Mouse (Mus musculus) kidney, embryonic 16.5 days (tissue): ENCODE measurements around the gene Edar. TPM values are rescaled to one million over a fixed set of nuclear protein-coding genes. Genes with fewer than 3 reads are reported as not detected.

Experiments
- ATAC-seq: fragments of 200-750 bp; cut with Nextera tagmentation; 2 replicates; pipeline ENCODE4 v1.8.0; 2017; ENCODE audit warnings: moderate TSS enrichment; ENCODE audit not compliant: low FRiP score, low TSS enrichment
- H3K27ac ChIP-seq: fragments of 300-500 bp; sonication (generic); 2 replicates; pipeline ENCODE4 v1.5.1; 2014; ENCODE audit warnings: low read length
- H3K27me3 ChIP-seq: fragments of 300-500 bp; sonication (generic); 2 replicates; pipeline ENCODE4 v1.6.1; 2014; ENCODE audit warnings: low read length, control low read depth, mixed read lengths; ENCODE audit not compliant: insufficient read depth
- H3K36me3 ChIP-seq: fragments of 300-500 bp; sonication (generic); 2 replicates; pipeline ENCODE4 v1.6.1; 2014; ENCODE audit warnings: low read length, control low read depth, mixed read lengths; ENCODE audit not compliant: insufficient read depth
- H3K4me1 ChIP-seq: fragments of 300-500 bp; sonication (generic); 2 replicates; pipeline ENCODE4 v1.6.1; 2014; ENCODE audit warnings: low read length, control low read depth, mixed read lengths; ENCODE audit not compliant: insufficient read depth
- H3K4me2 ChIP-seq: fragments of 300-500 bp; sonication (generic); replicated peaks from 2 replicates; pipeline ENCODE4 v1.6.1; 2014; ENCODE audit warnings: low read depth, low read length
- H3K4me3 ChIP-seq: fragments of 300-500 bp; sonication (generic); 2 replicates; pipeline ENCODE4 v1.5.1; 2014; ENCODE audit warnings: mild to moderate bottlenecking, low read length
- H3K9ac ChIP-seq: fragments of 300-500 bp; sonication (generic); replicated peaks from 2 replicates; pipeline ENCODE4 v1.6.1; 2014; ENCODE audit warnings: low read length
- H3K9me3 ChIP-seq: fragments of 300-500 bp; sonication (generic); 2 replicates; pipeline ENCODE4 v1.6.1; 2016; ENCODE audit warnings: low read length, control low read depth
- WGBS: fragments of 180-500 bp; shearing (Covaris S2); extraction: QIAGEN DNeasy Blood & Tissue Kit; methylation state at CpG from one replicate; pipeline ENCODE4 v1.1.7; 2014; 5-methylcytosine and 5-hydroxymethylcytosine counted together
- polyA plus RNA-seq: library from polyadenylated mRNA; unstranded; fragments of >200 nt; fragmentation: Nextera tagmentation; extraction: Ambion mirVana; gene quantifications from 2 replicates; pipeline ENCODE4 v1.2.1, GENCODE M21; 2015

The Edar gene
- polyA plus RNA-seq, 1 experiment from 2014 or later, result 0.40 TPM

DNA sequence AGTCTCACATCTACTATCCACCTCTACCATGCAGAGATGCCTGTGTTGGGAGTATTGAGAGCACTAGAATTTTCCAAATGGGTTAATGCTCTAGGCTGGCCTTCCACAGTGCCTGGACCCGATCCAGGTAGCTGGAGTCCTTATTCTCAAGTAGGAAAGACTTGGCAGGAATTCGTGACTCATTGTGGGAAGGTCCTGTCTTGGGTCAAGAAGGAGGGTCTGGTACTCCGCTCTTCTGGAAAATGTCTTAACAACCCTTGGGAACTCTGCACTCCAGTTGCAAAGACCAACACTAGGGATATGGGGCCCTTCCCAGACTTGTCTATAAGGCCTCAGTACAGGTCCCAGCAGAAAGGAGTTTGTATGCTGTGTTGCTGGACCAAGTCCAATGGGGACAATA is 66.6 kb downstream of the Edar start:
- Histone ChIP-seq H3K4me2 (no peak overlapping the region), H3K27me3 (no peaks in the 10 kb centered on the region), H3K4me1 (peaks cover 4% of the 10 kb centered on the region; the same call in 1 of the 2 replicates), H3K4me3 (no peak overlapping the region), H3K27ac (no peak overlapping the region), H3K9ac (no peak overlapping the region), H3K9me3 (no peaks in the 10 kb centered on the region), H3K36me3 (no peaks in the 10 kb centered on the region)
- 77% methylated on average over 3 of the region's 3 CpGs for WGBS
- ATAC-seq, result no peak

DNA sequence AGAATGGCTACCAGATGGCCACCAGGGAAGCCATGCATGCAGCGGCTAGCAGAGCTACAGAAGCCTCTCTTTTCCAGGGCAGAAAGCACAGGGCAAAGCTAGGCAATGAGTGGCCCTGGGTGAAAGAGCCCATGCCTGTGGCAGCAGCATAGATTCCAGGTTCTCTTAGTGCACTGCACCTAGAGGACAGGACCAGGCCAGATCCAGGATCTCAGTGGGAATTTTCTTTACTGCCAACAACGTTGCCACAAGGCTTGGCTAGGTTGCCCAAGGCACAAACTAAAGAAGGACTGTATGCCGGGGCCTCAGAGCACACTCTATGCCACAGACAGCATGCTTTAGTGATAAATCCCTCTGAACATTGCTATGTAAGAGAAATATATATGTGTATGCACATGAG is 69.1 kb downstream of the Edar start:
- Histone ChIP-seq H3K4me2 (no peak overlapping the region), H3K4me1 (peaks cover 4% of the 10 kb centered on the region; the same call in 1 of the 2 replicates), H3K4me3 (no peak overlapping the region), H3K27ac (no peak overlapping the region), H3K9me3 (no peaks in the 10 kb centered on the region), H3K27me3 (no peaks in the 10 kb centered on the region), H3K9ac (no peak overlapping the region), H3K36me3 (no peaks in the 10 kb centered on the region)
- 89% methylated on average over 3 of the region's 3 CpGs for WGBS
- ATAC-seq, result no peak

DNA sequence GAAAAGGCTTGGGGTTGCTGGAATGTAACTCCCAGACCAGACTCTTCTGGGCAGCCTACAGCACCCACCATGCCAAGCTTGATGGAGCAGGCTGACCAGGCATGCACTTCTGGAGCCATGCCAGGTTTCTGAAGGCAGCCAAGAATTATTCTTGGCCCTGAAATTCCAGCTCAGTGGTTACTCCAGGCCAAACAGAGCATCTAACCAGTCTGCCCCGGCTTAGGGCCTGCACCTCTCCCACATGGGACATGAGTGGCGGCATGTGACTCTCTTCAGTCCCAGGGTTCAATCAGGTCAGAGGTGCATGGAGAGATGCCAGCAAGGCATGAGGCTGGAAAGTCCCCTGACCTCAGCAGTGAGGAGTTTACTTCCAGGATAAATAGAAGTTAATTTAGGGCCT is 70.7 kb downstream of the Edar start:
- peak; percentile 96 for ATAC-seq
- H3K9me3 ChIP-seq, result no peaks in the 10 kb centered on the region
- no peak overlapping the region for H3K4me2 ChIP-seq
- H3K4me1 ChIP-seq, result peaks cover 4% of the 10 kb centered on the region; the same call in 1 of the 2 replicates
- no peaks in the 10 kb centered on the region for H3K36me3 ChIP-seq
- no peak overlapping the region for H3K4me3 ChIP-seq
- peak overlapping the region; percentile 54 for H3K27ac ChIP-seq
- WGBS, result 19% methylated on average over 2 of the region's 2 CpGs
- H3K9ac ChIP-seq, result no peak overlapping the region
- H3K27me3 ChIP-seq, result no peaks in the 10 kb centered on the region

DNA sequence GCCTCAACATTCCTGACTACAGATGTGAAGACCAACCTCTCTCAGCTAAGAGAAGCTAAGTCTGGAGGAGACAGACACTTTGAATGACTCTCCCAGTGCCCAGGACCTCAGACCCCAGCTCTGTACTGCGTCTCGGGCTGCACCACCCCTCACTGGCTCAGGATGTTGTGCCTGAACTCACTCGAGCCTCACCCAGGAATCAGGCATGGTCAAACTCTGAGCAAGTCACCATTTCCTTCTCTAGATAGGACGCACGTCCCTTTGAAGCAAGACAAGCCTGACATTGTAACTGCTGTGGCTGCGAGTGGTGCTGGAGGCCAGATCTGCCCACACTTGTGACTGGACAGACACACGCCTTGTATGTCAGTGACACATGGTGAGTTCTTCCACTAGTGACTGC is 73.5 kb downstream of the Edar start:
- H3K4me1 ChIP-seq, result peaks cover 4% of the 10 kb centered on the region; the same call in 1 of the 2 replicates
- H3K36me3 ChIP-seq, result no peaks in the 10 kb centered on the region
- H3K4me2 ChIP-seq, result no peak overlapping the region
- no peaks in the 10 kb centered on the region for H3K27me3 ChIP-seq
- no peak for ATAC-seq
- H3K9me3 ChIP-seq, result no peaks in the 10 kb centered on the region
- WGBS, result 64% methylated on average over 7 of the region's 7 CpGs
- H3K9ac ChIP-seq, result no peak overlapping the region
- H3K4me3 ChIP-seq, result no peak overlapping the region
- no peak overlapping the region for H3K27ac ChIP-seq

DNA sequence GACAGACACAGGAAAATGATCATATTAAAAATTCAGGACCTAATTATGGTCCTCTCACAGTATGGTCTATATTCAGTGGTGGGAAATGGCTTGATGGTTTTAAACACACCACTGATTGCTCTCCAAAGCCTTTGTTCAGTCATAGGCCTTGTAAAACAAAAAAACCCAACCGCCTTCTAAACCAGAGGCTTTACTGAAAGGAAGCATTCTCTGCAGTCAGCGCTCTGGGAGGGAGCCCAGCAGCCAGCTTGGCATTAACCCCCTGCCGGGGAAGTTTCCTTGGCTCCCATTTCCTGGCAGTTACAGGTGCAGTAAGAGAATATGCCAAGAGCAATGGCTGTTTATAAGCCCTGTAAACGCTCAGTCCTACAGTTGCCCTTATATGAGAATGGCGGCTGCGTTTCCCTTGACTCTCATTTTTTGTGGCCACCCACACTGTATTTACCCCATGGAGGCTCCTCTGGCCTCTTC is 74.0 kb downstream of the Edar start:
- H3K9me3 ChIP-seq, result no peaks in the 10 kb centered on the region
- H3K4me1 ChIP-seq, result peaks cover 4% of the 10 kb centered on the region; the same call in 1 of the 2 replicates
- WGBS, result 25% methylated on average over 6 of the region's 6 CpGs
- no peaks in the 10 kb centered on the region for H3K27me3 ChIP-seq
- no peak overlapping the region for H3K27ac ChIP-seq
- H3K4me3 ChIP-seq, result no peak overlapping the region
- H3K4me2 ChIP-seq, result no peak overlapping the region
- no peaks in the 10 kb centered on the region for H3K36me3 ChIP-seq
- ATAC-seq, result no peak
- no peak overlapping the region for H3K9ac ChIP-seq

DNA sequence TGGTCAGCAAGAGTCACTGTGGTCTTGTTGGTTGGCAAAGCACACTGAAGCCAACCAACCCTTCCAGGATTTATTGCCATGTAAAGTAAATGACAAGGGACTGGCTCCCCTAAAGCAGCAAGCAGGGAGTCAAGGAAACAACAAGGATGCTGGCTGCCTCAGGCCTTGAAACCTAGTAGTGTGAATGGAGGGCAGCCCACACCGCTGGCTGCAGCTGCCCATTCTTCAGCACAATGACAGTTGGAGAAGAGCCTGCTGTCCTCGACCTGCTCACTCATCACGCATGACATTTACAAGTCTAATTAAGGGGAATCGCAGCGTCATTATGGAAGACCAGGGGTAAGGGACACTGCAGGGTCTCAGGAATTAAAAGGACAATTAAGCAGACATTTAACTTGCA is 74.5 kb downstream of the Edar start:
- no peak overlapping the region for H3K4me2 ChIP-seq
- no peaks in the 10 kb centered on the region for H3K36me3 ChIP-seq
- 13% methylated on average over 5 of the region's 5 CpGs for WGBS
- no peaks in the 10 kb centered on the region for H3K9me3 ChIP-seq
- no peaks in the 10 kb centered on the region for H3K27me3 ChIP-seq
- no peak overlapping the region for H3K4me3 ChIP-seq
- no peak overlapping the region for H3K9ac ChIP-seq
- no peak overlapping the region for H3K27ac ChIP-seq
- ATAC-seq, result no peak
- H3K4me1 ChIP-seq, result peaks cover 4% of the 10 kb centered on the region; the same call in 1 of the 2 replicates

DNA sequence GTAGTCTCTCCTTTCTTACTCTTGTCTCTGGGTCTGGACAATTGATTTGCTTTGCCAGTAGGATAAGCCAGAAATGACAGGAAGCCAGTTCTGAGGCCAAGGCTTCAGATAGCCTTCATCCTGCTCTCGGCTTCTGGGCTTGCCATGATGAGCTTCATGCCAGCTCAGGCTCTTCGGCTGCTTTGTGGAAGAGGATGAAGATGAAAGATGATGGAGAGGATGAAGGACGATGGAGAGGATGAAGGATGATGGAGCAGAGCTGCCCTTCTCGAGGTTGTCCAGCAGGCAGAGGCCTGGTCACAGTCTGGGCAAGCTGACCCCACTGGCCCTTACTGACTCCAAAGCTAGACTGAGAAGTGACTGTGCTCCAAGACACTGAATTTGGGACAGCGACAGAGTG is 75.3 kb downstream of the Edar start:
- Histone ChIP-seq H3K9me3 (no peaks in the 10 kb centered on the region), H3K36me3 (no peaks in the 10 kb centered on the region), H3K9ac (no peak overlapping the region), H3K4me3 (no peak overlapping the region), H3K27ac (no peak overlapping the region), H3K4me2 (no peak overlapping the region), H3K27me3 (no peaks in the 10 kb centered on the region), H3K4me1 (peaks cover 4% of the 10 kb centered on the region; the same call in 1 of the 2 replicates)
- 90% methylated on average over 5 of the region's 5 CpGs for WGBS
- no peak for ATAC-seq

DNA sequence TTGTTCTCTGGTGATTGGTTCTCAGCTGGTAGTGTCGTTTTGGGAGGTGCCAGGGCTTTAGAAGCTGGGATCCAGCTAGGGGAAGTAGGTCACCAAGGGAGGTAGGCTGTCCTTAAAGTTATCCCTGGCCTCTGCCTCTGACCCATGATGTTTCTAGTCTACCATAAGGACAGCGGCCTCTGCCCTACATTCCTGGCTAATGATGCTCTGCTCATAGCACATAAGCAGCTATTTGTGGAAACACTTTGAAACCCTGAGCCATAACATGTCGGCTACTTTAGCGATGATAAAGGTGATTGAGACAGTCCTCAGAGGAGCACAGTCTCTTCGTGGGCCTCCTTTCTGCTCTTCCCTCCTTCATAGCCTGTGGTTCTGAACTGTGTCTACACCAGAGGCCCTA is 79.6 kb downstream of the Edar start:
- 70% methylated on average over 5 of the region's 5 CpGs for WGBS
- no peak for ATAC-seq
- Histone ChIP-seq H3K27ac (no peak overlapping the region), H3K4me1 (no peaks in the 10 kb centered on the region), H3K4me2 (no peak overlapping the region), H3K27me3 (no peaks in the 10 kb centered on the region), H3K9ac (no peak overlapping the region), H3K36me3 (no peaks in the 10 kb centered on the region), H3K9me3 (peaks cover 5% of the 10 kb centered on the region; the same call in 1 of the 2 replicates), H3K4me3 (no peak overlapping the region)

DNA sequence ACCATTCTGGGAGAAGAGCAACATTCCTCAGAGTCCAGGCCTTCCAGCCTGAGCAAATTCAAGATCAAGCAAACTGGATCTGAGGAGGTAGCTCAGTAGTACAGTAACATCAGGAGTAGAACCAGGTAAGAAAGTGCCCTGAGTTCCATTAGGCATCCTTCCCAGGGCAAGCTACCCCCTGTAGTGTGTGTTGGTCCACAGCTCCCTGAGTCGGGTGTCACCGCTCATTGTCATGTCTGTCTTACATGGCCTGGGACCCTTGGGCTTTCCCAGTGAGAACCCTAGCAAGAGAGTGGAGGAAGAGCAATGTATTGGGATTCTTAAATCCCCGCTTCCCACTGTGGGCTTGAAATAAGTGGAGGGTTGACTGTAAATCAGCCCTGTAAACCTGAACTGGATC is 80.3 kb downstream of the Edar start:
- H3K27ac ChIP-seq, result no peak overlapping the region
- 89% methylated on average over 3 of the region's 3 CpGs for WGBS
- no peak overlapping the region for H3K4me3 ChIP-seq
- no peak for ATAC-seq
- no peaks in the 10 kb centered on the region for H3K27me3 ChIP-seq
- no peak overlapping the region for H3K9ac ChIP-seq
- H3K36me3 ChIP-seq, result no peaks in the 10 kb centered on the region
- H3K4me2 ChIP-seq, result no peak overlapping the region
- peaks cover 5% of the 10 kb centered on the region; the same call in 1 of the 2 replicates for H3K9me3 ChIP-seq
- H3K4me1 ChIP-seq, result no peaks in the 10 kb centered on the region

DNA sequence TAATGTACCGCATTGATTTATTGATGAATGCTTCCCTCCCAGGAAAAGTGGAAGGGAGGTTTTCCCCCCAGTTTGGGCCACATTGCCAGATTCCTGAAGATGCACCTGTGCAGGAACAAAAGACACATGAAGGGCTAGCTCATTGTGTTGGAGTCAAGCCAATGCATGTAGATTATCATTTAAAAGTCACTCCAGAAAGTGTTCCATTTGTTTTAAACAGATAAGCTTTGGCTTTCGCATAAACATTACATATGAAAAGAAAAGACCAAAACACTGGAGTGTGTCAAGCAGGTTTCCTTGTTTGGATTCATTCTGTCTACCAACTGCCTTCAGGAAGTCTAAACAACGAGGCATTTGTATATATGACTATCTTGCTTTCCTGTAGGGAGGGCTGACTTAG is 81.0 kb downstream of the Edar start:
- H3K4me1 ChIP-seq, result no peaks in the 10 kb centered on the region
- no peak overlapping the region for H3K27ac ChIP-seq
- H3K27me3 ChIP-seq, result no peaks in the 10 kb centered on the region
- no peaks in the 10 kb centered on the region for H3K36me3 ChIP-seq
- H3K9ac ChIP-seq, result no peak overlapping the region
- ATAC-seq, result no peak
- peaks cover 5% of the 10 kb centered on the region; the same call in 1 of the 2 replicates for H3K9me3 ChIP-seq
- 72% methylated on average over 3 of the region's 3 CpGs for WGBS
- H3K4me3 ChIP-seq, result no peak overlapping the region
- no peak overlapping the region for H3K4me2 ChIP-seq
